ENCODE assay signal across 8 mouse cellular contexts in the genomic region with DNA sequence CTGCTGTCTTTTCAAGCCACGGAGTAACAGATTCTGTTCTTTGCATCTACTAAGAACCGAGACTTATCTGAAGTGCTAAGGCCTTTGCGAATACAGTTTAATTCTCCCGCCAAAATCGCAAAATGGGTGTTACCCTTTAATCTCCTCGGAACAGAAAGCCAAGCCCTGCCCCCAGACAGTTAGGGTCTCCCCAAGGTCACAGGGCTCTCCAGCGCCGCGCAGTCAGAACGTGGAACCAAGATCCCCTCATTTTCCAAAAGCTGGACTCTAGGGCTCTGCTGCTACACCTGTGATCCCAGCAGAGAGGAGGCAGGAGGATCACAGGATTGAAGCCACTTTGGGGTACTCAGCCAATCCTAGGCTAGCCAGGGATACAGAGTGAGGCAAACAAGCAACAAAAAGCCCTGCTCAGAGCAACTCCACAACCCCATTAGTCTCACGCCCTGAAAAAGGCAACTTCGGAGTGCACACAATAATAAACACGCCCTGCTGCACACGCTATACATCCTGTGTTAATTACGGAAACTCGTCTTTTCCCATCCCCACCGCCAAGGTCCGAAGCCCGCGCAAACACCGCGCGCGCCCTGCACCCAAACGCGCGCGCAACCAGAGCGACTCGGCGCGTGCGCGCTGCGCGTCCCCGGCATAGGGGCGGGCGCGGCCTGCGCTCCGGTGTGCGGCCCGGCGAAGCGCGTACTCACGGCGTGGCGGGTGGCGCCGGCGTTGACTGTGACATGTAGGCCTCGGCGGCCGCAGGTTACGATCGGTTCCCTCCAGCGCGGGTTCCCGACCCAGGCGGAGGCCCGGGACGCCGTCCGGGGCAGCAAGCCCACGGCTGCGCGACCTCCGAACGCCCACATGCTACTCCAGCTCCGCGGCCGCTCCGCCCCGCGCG. TPM values are rescaled to one million over a fixed set of nuclear protein-coding genes. Genes with fewer than 3 reads are reported as not detected.
DNase-seq lines count a peak whose midpoint lies in the region; ATAC-seq and TF ChIP-seq lines count a peak whose summit lies in the region.

No protein-coding gene starts in this region.

- peak; percentile 91 for DNase-seq in kidney, postnatal 14 days
- DNase-seq in liver, embryonic 14.5 days (ENCODE audit: low read depth in 3 of 3, low spot score in 3 of 3): peak; percentile 91
- peak; percentile 83 for DNase-seq in neural tube, embryonic 10.5 days (ENCODE audit: extremely low spot score, low spot score)

- TF ChIP-seq CTCF in liver, embryonic 14.5 days (IDR thresholded peaks at IDR 0.05; ENCODE audit: low read depth): peak; percentile 55

- H3K4me2 ChIP-seq in heart, embryonic 14.5 days (ENCODE audit: low read length): peak overlapping the region; percentile 90
- H3K4me2 ChIP-seq in liver, embryonic 14.5 days (ENCODE audit: low read depth): peak overlapping the region; percentile 97
- peak overlapping the region; percentile 82 for H3K4me2 ChIP-seq in stomach, embryonic 15.5 days

- H3K4me3 ChIP-seq in brown adipose tissue, adult 24 weeks (ENCODE audit: insufficient read depth, low read depth, low read length): peak overlapping the region; percentile 79
- H3K4me3 ChIP-seq in heart, embryonic 14.5 days (ENCODE audit: control insufficient read depth in 1 of 2, insufficient read depth in 1 of 2, low read depth in 1 of 2, low read length in 2 of 2): peak overlapping the region; percentile 65 to 70
- peak overlapping the region; percentile 71 to 91 for H3K4me3 ChIP-seq in liver, embryonic 14.5 days (ENCODE audit: insufficient read depth in 1 of 2, low read depth in 2 of 2, low read length in 2 of 2)
- peak overlapping the region; percentile 65 for H3K4me3 ChIP-seq in stomach, embryonic 15.5 days (replicated peaks)

- ATAC-seq in CD4-positive, CD25-positive, alpha-beta regulatory T cell, adult 4 months: peak; percentile 83
- ATAC-seq in erythroid progenitor cell, adult 5-6 weeks (replicated peaks; ENCODE audit: low FRiP score, poor library complexity, severe bottlenecking): peak; percentile 71
- peak; percentile 67 for ATAC-seq in heart, embryonic 14.5 days (ENCODE audit: insufficient number of reproducible peaks, insufficient read depth, low FRiP score, low read depth)
- ATAC-seq in liver, embryonic 14.5 days (ENCODE audit: insufficient read depth): peak; percentile 84
- ATAC-seq in stomach, embryonic 15.5 days (ENCODE audit: insufficient read depth, low FRiP score, low read depth): peak; percentile 68

- H3K27ac ChIP-seq in brown adipose tissue, adult 24 weeks (replicated peaks; ENCODE audit: low read depth, low read length): peak overlapping the region; percentile 53
- H3K27ac ChIP-seq in heart, embryonic 14.5 days (replicated peaks in 1 of 2; ENCODE audit: control insufficient read depth in 1 of 2, insufficient read depth in 1 of 2, low read depth in 2 of 2, low read length in 2 of 2): peak overlapping the region; percentile 84 to 96
- peak overlapping the region; percentile 95 for H3K27ac ChIP-seq in liver, embryonic 14.5 days
- H3K27ac ChIP-seq in stomach, embryonic 15.5 days: peak overlapping the region; percentile 88

- peak; percentile 89 for TF ChIP-seq EP300 in liver, embryonic 14.5 days (IDR thresholded peaks at IDR 0.05; ENCODE audit: low read depth)

- no peaks in the 10 kb centered on the region for H3K4me1 ChIP-seq in brown adipose tissue, adult 24 weeks (ENCODE audit: control insufficient read depth, insufficient read depth, insufficient read length, low read length)
- H3K4me1 ChIP-seq in heart, embryonic 14.5 days (ENCODE audit: control insufficient read depth in 2 of 2, insufficient read depth in 2 of 2, low read length in 2 of 2): peaks cover 3 to 6% of the 10 kb centered on the region in 2 experiments
- H3K4me1 ChIP-seq in liver, embryonic 14.5 days (replicated peaks; ENCODE audit: control insufficient read depth in 2 of 2, insufficient read depth in 2 of 2, low read length in 1 of 2): peaks cover 20 to 30% of the 10 kb centered on the region in 2 experiments
- H3K4me1 ChIP-seq in stomach, embryonic 15.5 days: peaks cover 8% of the 10 kb centered on the region; the same call in 1 of the 2 replicates

- peaks cover 20% of the 10 kb centered on the region; the same call in 1 of the 2 replicates for H3K36me3 ChIP-seq in heart, embryonic 14.5 days (ENCODE audit: control insufficient read depth, insufficient read depth, low read length)
- H3K36me3 ChIP-seq in liver, embryonic 14.5 days (replicated peaks; ENCODE audit: control insufficient read depth, insufficient read depth, low read depth): peaks cover 11% of the 10 kb centered on the region
- no peaks in the 10 kb centered on the region for H3K36me3 ChIP-seq in stomach, embryonic 15.5 days

- H3K9ac ChIP-seq in heart, embryonic 14.5 days (ENCODE audit: low read length): peak overlapping the region; percentile 93
- peak overlapping the region; percentile 94 for H3K9ac ChIP-seq in liver, embryonic 14.5 days (replicated peaks)
- H3K9ac ChIP-seq in stomach, embryonic 15.5 days: peak overlapping the region; percentile 56

- no peaks in the 10 kb centered on the region for H3K27me3 ChIP-seq in heart, embryonic 14.5 days (ENCODE audit: control insufficient read depth, insufficient read depth, low read length)
- H3K27me3 ChIP-seq in liver, embryonic 14.5 days (ENCODE audit: control insufficient read depth, insufficient read depth, low read length): no peaks in the 10 kb centered on the region
- H3K27me3 ChIP-seq in stomach, embryonic 15.5 days (replicated peaks): no peaks in the 10 kb centered on the region

- under 1% methylated on average over 78 of the region's 78 CpGs for WGBS in heart, embryonic 14.5 days
- WGBS in liver, embryonic 14.5 days (ENCODE audit: insufficient replicate concordance): under 1% methylated on average over 75 of the region's 78 CpGs
- WGBS in stomach, embryonic 15.5 days: under 1% methylated on average over 75 of the region's 78 CpGs

- H3K9me3 ChIP-seq in heart, embryonic 14.5 days (ENCODE audit: control insufficient read depth, low read length): no peaks in the 10 kb centered on the region
- H3K9me3 ChIP-seq in liver, embryonic 14.5 days (ENCODE audit: control insufficient read depth, low read length): no peaks in the 10 kb centered on the region
- no peaks in the 10 kb centered on the region for H3K9me3 ChIP-seq in stomach, embryonic 15.5 days

RNA-seq across cellular contexts. Expression of gene Fxn, which starts 0.5 kb away (rescaled TPM):
- polyA plus RNA-seq in CD4-positive, CD25-positive, alpha-beta regulatory T cell, adult 4 months (2017; shearing (Covaris generic)): 10 to 100 TPM; 13.2 to 16.9 TPM
- polyA plus RNA-seq in brown adipose tissue, adult 24 weeks (2012; ENCODE audit: insufficient read depth, insufficient read length, missing spikeins): 18.6 and 37.2 TPM in 2 replicates
- 26.4 and 31.7 TPM in 2 replicates for total RNA-seq in erythroid progenitor cell, adult 5-6 weeks (2015; ENCODE audit: low replicate concordance)
- total RNA-seq in erythroid progenitor cell, adult 5-6 weeks (2017; ENCODE audit: low replicate concordance): 20.0 and 25.9 TPM in 2 replicates
- polyA plus RNA-seq in heart, embryonic 14.5 days (2014; fragmentation: Nextera tagmentation; extraction: Ambion mirVana): 60.4 and 64.6 TPM in 2 replicates
- 25.3 and 27.8 TPM in 2 replicates for polyA plus RNA-seq in liver, embryonic 14.5 days (2012; rRNA removed)
- polyA plus RNA-seq in liver, embryonic 14.5 days (2014; fragmentation: Nextera tagmentation; extraction: Ambion mirVana): 47.4 and 49.1 TPM in 2 replicates
- polyA plus RNA-seq in stomach, embryonic 15.5 days (2015; fragmentation: Nextera tagmentation; extraction: Ambion mirVana): 39.3 and 44.3 TPM in 2 replicates

RNA-seq across cellular contexts. Expression of gene Tjp2, which starts 55.1 kb away (rescaled TPM):
- 1 to 10 TPM; 4.2 to 4.6 TPM for polyA plus RNA-seq in CD4-positive, CD25-positive, alpha-beta regulatory T cell, adult 4 months (2017; shearing (Covaris generic))
- 4.5 and 5.5 TPM in 2 replicates for polyA plus RNA-seq in brown adipose tissue, adult 24 weeks (2012; ENCODE audit: insufficient read depth, insufficient read length, missing spikeins)
- not detected in 2 replicates for total RNA-seq in erythroid progenitor cell, adult 5-6 weeks (2015; ENCODE audit: low replicate concordance)
- total RNA-seq in erythroid progenitor cell, adult 5-6 weeks (2017; ENCODE audit: low replicate concordance): 1.3 and 3.7 TPM in 2 replicates
- polyA plus RNA-seq in heart, embryonic 14.5 days (2014; fragmentation: Nextera tagmentation; extraction: Ambion mirVana): 22.7 and 23.2 TPM in 2 replicates
- 2.2 and 2.9 TPM in 2 replicates for polyA plus RNA-seq in liver, embryonic 14.5 days (2012; rRNA removed)
- polyA plus RNA-seq in liver, embryonic 14.5 days (2014; fragmentation: Nextera tagmentation; extraction: Ambion mirVana): 3.2 and 4.0 TPM in 2 replicates
- polyA plus RNA-seq in stomach, embryonic 15.5 days (2015; fragmentation: Nextera tagmentation; extraction: Ambion mirVana): 34.5 and 39.2 TPM in 2 replicates

Comparison
In these comparisons a context has a peak if more than half of its experiments do, and no peak if none do; other contexts are left out.
1. Peak in every context shown above with its lines: DNase-seq, ATAC-seq, H3K4me3 ChIP-seq and H3K27ac ChIP-seq.